Mouse (Mus musculus) ES-Bruce4 (cell line): ENCODE results near the gene Itih5.

Source experiments
- CTCF ChIP-seq: IDR thresholded peaks from one replicate; pipeline ENCODE4 v1.8.1; 2011; ENCODE audit warnings: low read depth, low read length
- EP300 ChIP-seq: IDR thresholded peaks from 2 replicates; pipeline ENCODE4 v1.6.1; 2011; ENCODE audit warnings: low read depth, low read length; ENCODE audit not compliant: insufficient read depth

DNA sequence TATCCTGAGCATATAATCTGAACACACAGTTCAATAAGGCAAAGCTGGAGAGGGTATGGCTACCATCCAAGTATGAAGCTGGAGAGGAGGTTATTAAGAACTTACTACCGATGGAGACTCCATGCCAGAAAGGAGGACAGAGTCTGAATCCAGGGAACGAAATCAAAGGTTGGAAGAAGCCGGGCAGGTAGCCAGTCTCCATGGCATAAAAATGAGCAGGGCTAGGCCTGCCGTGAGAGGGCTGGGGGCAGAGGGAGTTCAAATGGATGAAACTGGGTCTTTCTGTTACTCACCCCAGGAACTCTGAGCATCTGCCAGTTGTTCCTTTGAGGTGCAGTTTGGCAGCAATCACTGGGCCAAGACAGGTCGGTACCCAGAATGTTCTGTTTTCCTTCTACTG is 12.9 kb upstream of the Itih5 start:
- no peak for TF ChIP-seq CTCF
- no peak for TF ChIP-seq EP300
